Mouse (Mus musculus) retina, adult 2 months (tissue): ENCODE results near the gene Mob3b.

Experiments
- DNase-seq: peaks from one replicate; pipeline ENCODE4 v3.0.0-alpha.2; 2012; ENCODE audit warnings: low read depth, low spot score

The Mob3b gene

GRCm38 (mm10) chr4:35065075-35065838 is 92.0 kb downstream of the Mob3b start:
- DNase-seq: no peak

GRCm38 (mm10) chr4:35063146-35063719 is 94.1 kb downstream of the Mob3b start:
- DNase-seq: no peak

GRCm38 (mm10) chr4:35060964-35061363 is 96.3 kb downstream of the Mob3b start:
- DNase-seq: no peak

- no peak for DNase-seq
Observed at GRCm38 (mm10) chr4:35060401-35060800, 96.9 kb downstream of the Mob3b start.

- DNase-seq: no peak
Observed at GRCm38 (mm10) chr4:35054362-35054761, 102.9 kb downstream of the Mob3b start.

GRCm38 (mm10) chr4:35052174-35052942 is 104.9 kb downstream of the Mob3b start:
- DNase-seq: no peak

GRCm38 (mm10) chr4:35051152-35051551 is 106.1 kb downstream of the Mob3b start:
- DNase-seq: no peak

- no peak for DNase-seq
Observed at GRCm38 (mm10) chr4:35049742-35050058, 107.6 kb downstream of the Mob3b start.

- no peak for DNase-seq
Observed at GRCm38 (mm10) chr4:35049036-35049741, 108.1 kb downstream of the Mob3b start.

GRCm38 (mm10) chr4:35040896-35041295 is 116.4 kb downstream of the Mob3b start:
- no peak for DNase-seq

GRCm38 (mm10) chr4:35040306-35040705 is 117.0 kb downstream of the Mob3b start:
- no peak for DNase-seq

- DNase-seq: no peak
Observed at GRCm38 (mm10) chr4:35037824-35038223, 119.5 kb downstream of the Mob3b start.

GRCm38 (mm10) chr4:35034504-35035290 is 122.6 kb downstream of the Mob3b start:
- no peak for DNase-seq

- DNase-seq: no peak
Observed at GRCm38 (mm10) chr4:35032758-35033157, 124.5 kb downstream of the Mob3b start.

GRCm38 (mm10) chr4:35031623-35032022 is 125.7 kb downstream of the Mob3b start:
- no peak for DNase-seq

GRCm38 (mm10) chr4:35031141-35031540 is 126.1 kb downstream of the Mob3b start:
- DNase-seq: no peak

GRCm38 (mm10) chr4:35018416-35018815 is 138.9 kb downstream of the Mob3b start:
- DNase-seq: no peak

GRCm38 (mm10) chr4:35012401-35013307 is 144.6 kb downstream of the Mob3b start:
- DNase-seq: no peak

GRCm38 (mm10) chr4:35006541-35007260 is 150.6 kb downstream of the Mob3b start:
- no peak for DNase-seq

GRCm38 (mm10) chr4:35006056-35006455 is 151.2 kb downstream of the Mob3b start:
- DNase-seq: no peak
